In genomic region chr17:83985916-83986578, GRCm38 (mm10) we compare ENCODE assay signal across 9 mouse cellular contexts.
DNase-seq lines count a peak whose midpoint lies in the region; ATAC-seq and TF ChIP-seq lines count a peak whose summit lies in the region.
"Had no signal": no experiment of that assay in that cellular context is flagged by ENCODE, and none has a peak within 500 bp of the region (broad histone marks: within the 10 kb centered on the region; RNA-seq: fewer than 3 reads in every experiment).

No protein-coding gene starts in this region.

- peak; percentile 19 for DNase-seq in left cerebral cortex, postnatal 4 days
- DNase-seq in left cerebral cortex, adult 18-20 months (ENCODE audit: low spot score in 2 of 2) = no peak
- DNase-seq in midbrain, postnatal 0 days (ENCODE audit: low spot score) = peak; percentile 48
- DNase-seq in right cerebral cortex, postnatal 25 days = no peak
- DNase-seq in gastrocnemius, postnatal 25 days = no peak
- DNase-seq in right cerebral cortex, postnatal 14 days = no peak

- H3K4me1 ChIP-seq in embryonic facial prominence, embryonic 13.5 days = peaks cover 95% of the 10 kb centered on the region
- peaks cover 14% of the 10 kb centered on the region for H3K4me1 ChIP-seq in hindbrain, embryonic 16.5 days (ENCODE audit: control insufficient read depth, insufficient read depth, low read depth, low read length)
- 0 out of 2 replicates have a peak, but pooled peaks cover 7% of the 10 kb centered on the region for H3K4me1 ChIP-seq in midbrain, postnatal 0 days (ENCODE audit: insufficient read depth, low read length)

- WGBS in embryonic facial prominence, embryonic 13.5 days = 38% methylated on average over 15 of the region's 15 CpGs
- WGBS in hindbrain, embryonic 16.5 days = 40% methylated on average over 15 of the region's 15 CpGs
- WGBS in midbrain, postnatal 0 days = 40% methylated on average over 15 of the region's 15 CpGs

- H3K27me3 ChIP-seq in embryonic facial prominence, embryonic 13.5 days = no peaks in the 10 kb centered on the region
- H3K27me3 ChIP-seq in hindbrain, embryonic 16.5 days (replicated peaks; ENCODE audit: control insufficient read depth, insufficient read depth, low read length) = no peaks in the 10 kb centered on the region
- no peaks in the 10 kb centered on the region for H3K27me3 ChIP-seq in midbrain, postnatal 0 days (ENCODE audit: insufficient read depth, low read length)

- no peak for ATAC-seq in embryonic facial prominence, embryonic 13.5 days (ENCODE audit: insufficient number of reproducible peaks, insufficient read depth, low FRiP score, low TSS enrichment, low read depth)
- peak; percentile 58 for ATAC-seq in hindbrain, embryonic 16.5 days
- peak; percentile 51; the same call in 1 of the 2 replicates for ATAC-seq in midbrain, postnatal 0 days (ENCODE audit: low FRiP score)

- peak overlapping the region; percentile 96 for H3K27ac ChIP-seq in embryonic facial prominence, embryonic 13.5 days
- peak overlapping the region; percentile 74 for H3K27ac ChIP-seq in hindbrain, embryonic 16.5 days (ENCODE audit: low read depth, low read length)
- peak overlapping the region; percentile 49 for H3K27ac ChIP-seq in midbrain, postnatal 0 days (ENCODE audit: low read depth, low read length)

- no peak for TF ChIP-seq CTCF in midbrain, postnatal 0 days (IDR thresholded peaks at IDR 0.05)

- no peaks in the 10 kb centered on the region for H3K9me3 ChIP-seq in embryonic facial prominence, embryonic 13.5 days
- no peaks in the 10 kb centered on the region for H3K9me3 ChIP-seq in hindbrain, embryonic 16.5 days (ENCODE audit: control insufficient read depth, low read length)
- no peaks in the 10 kb centered on the region for H3K9me3 ChIP-seq in midbrain, postnatal 0 days (ENCODE audit: low read length)
- H3K9me3 ChIP-seq: G1E had no signal

- H3K4me2 ChIP-seq in embryonic facial prominence, embryonic 13.5 days = no peak overlapping the region
- H3K4me2 ChIP-seq in hindbrain, embryonic 16.5 days (ENCODE audit: low read length) = no peak overlapping the region
- no peak overlapping the region for H3K4me2 ChIP-seq in midbrain, postnatal 0 days (ENCODE audit: low read depth, low read length, poor library complexity, severe bottlenecking)

- no peak overlapping the region for H3K9ac ChIP-seq in embryonic facial prominence, embryonic 13.5 days
- H3K9ac ChIP-seq in hindbrain, embryonic 16.5 days (ENCODE audit: low read depth, low read length) = no peak overlapping the region
- no peak overlapping the region for H3K9ac ChIP-seq in midbrain, postnatal 0 days (replicated peaks; ENCODE audit: low read length, poor library complexity, severe bottlenecking)

- intact Hi-C loops in left cerebral cortex, postnatal 4 days (cut with DNase I) = no loop called here

- no peaks in the 10 kb centered on the region for H3K36me3 ChIP-seq in embryonic facial prominence, embryonic 13.5 days
- H3K36me3 ChIP-seq in hindbrain, embryonic 16.5 days (ENCODE audit: control insufficient read depth, insufficient read depth, low read length) = no peaks in the 10 kb centered on the region
- H3K36me3 ChIP-seq in midbrain, postnatal 0 days (ENCODE audit: insufficient read depth, low read length) = no peaks in the 10 kb centered on the region
- H3K36me3 ChIP-seq: G1E had no signal

- H3K4me3 ChIP-seq in embryonic facial prominence, embryonic 13.5 days = no peak overlapping the region
- no peak overlapping the region for H3K4me3 ChIP-seq in hindbrain, embryonic 16.5 days (ENCODE audit: low read length)
- H3K4me3 ChIP-seq in midbrain, postnatal 0 days (ENCODE audit: low read depth, low read length) = no peak overlapping the region

Comparison
In these comparisons a context has a peak if more than half of its experiments do, and no peak if none do; other contexts are left out.
1. DNase-seq: peak in left cerebral cortex, postnatal 4 days (single experiment) and midbrain, postnatal 0 days (single experiment); none in left cerebral cortex, adult 18-20 months (0 of 2), right cerebral cortex, postnatal 25 days (single experiment), gastrocnemius, postnatal 25 days (single experiment) and right cerebral cortex, postnatal 14 days (single experiment).
2. Peak in every context shown above with its lines, with median percentiles within 50 percentile points of each other: H3K27ac ChIP-seq.